Mouse (Mus musculus) embryo, embryonic 9.5 days (tissue): ENCODE results near the gene Tbx19.

ENCODE experiments used
- DNase-seq: peaks from one replicate; pipeline ENCODE4 v3.0.0-alpha.2; 2017; ENCODE audit errors: extremely low spot score

The Tbx19 gene

GRCm38 (mm10) chr1:165114460-165115175, 46.0 kb downstream of the Tbx19 start:
- peak; percentile 33 for DNase-seq

- no peak for DNase-seq
Measured at GRCm38 (mm10) chr1:165113700-165114099, 46.9 kb downstream of the Tbx19 start.

- DNase-seq, result no peak
Measured at GRCm38 (mm10) chr1:165110659-165111058, 49.9 kb downstream of the Tbx19 start.

- no peak for DNase-seq
Measured at GRCm38 (mm10) chr1:165109135-165109534, 51.4 kb downstream of the Tbx19 start.

- DNase-seq, result no peak
Measured at GRCm38 (mm10) chr1:165108477-165108876, 52.1 kb downstream of the Tbx19 start.

- DNase-seq, result no peak
Measured at GRCm38 (mm10) chr1:165106011-165106385, 54.6 kb downstream of the Tbx19 start.

GRCm38 (mm10) chr1:165105270-165106010, 55.1 kb downstream of the Tbx19 start:
- no peak for DNase-seq

GRCm38 (mm10) chr1:165104707-165105259, 55.8 kb downstream of the Tbx19 start:
- DNase-seq, result no peak

- no peak for DNase-seq
Measured at GRCm38 (mm10) chr1:165099569-165099968, 61.0 kb downstream of the Tbx19 start.

- no peak for DNase-seq
Measured at GRCm38 (mm10) chr1:165094871-165095270, 65.7 kb downstream of the Tbx19 start.

- peak; percentile 51 for DNase-seq
Measured at GRCm38 (mm10) chr1:165091721-165092120, 68.9 kb downstream of the Tbx19 start.

GRCm38 (mm10) chr1:165089556-165089955, 71.0 kb downstream of the Tbx19 start:
- no peak for DNase-seq
